Mouse (Mus musculus) liver, adult (tissue): Measurements from ENCODE around the gene Ap4b1.

ENCODE experiments used
- GATA4 ChIP-seq: IDR thresholded peaks from 2 replicates; pipeline ENCODE4 v1.6.1; 2014; ENCODE audit warnings: mild to moderate bottlenecking, low read length; ENCODE audit not compliant: insufficient replicate concordance

Gene Ap4b1

GRCm38 (mm10) chr3:103862721-103863220 lies 53.5 kb downstream of the Ap4b1 start:
- TF ChIP-seq GATA4 = no peak

GRCm38 (mm10) chr3:103864200-103864599 lies 54.9 kb downstream of the Ap4b1 start:
- TF ChIP-seq GATA4 = no peak

DNA sequence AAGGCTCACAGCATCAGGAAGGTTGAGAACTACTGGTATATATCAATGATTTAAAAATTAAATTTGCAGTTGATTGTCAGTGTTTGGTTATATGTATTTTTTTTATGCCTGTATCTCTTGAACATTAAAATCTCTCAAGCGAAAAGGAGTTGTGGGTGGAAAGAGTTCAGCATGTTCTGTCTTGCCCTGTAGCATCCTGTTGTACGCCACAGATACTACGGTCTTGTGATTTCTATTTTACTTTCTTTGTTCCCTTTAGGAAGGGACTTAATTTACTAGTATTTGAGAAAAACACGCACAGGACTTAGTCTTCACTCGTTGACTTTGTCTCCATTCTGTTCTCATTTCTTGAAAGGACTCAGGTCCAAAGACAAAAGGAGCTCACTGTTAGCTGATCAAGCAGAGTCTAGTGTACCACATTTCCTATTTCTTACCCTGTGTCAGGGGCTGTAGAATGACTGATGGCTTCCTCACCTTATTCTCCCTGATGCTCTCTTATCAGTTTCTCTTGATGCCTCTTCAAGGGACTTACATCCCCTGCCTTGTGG lies 58.2 kb downstream of the Ap4b1 start:
- no peak for TF ChIP-seq GATA4

DNA sequence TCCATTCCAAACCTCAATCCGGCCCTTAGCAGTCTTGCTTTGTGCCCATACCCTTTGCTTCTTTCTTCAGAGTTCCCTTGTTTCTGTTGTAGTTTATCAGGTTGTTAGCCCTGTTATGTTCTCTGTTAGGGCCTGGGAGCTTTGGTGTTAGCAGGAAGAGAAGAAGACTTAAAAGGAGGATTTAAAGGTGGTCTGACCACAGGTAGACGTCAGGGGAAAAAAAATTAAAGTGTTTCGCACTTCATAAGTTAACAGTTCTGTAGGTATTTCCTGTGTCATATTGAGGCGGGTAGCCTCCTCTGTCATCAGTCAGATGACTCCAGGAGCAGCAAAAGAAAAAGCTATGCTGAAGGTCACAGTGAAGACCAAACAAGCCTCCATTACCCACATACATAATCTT lies 58.7 kb downstream of the Ap4b1 start:
- TF ChIP-seq GATA4 = no peak
